Mouse (Mus musculus) embryonic facial prominence, embryonic 14.5 days (tissue): ENCODE data around the gene Zfp442. TPM values are rescaled to one million over a fixed set of nuclear protein-coding genes. Genes with fewer than 3 reads are reported as not detected.
"Not testable (repeated sequence)": the region's sequence is repeated elsewhere in the genome, so short reads cannot be mapped to it uniquely, and the experiment has no call there.

Experiments
- ATAC-seq: fragments of 200-750 bp; cut with Nextera tagmentation; 2 replicates; pipeline ENCODE4 v1.8.0; 2017; ENCODE audit warnings: low read depth, moderate number of reproducible peaks, moderate TSS enrichment
- DNase-seq: peaks from one replicate; pipeline ENCODE4 v3.0.0-alpha.2; 2015; ENCODE audit warnings: low spot score
- H3K27ac ChIP-seq: fragments of 300-500 bp; sonication (generic); replicated peaks from 2 replicates; pipeline ENCODE4 v1.5.1; 2014; ENCODE audit warnings: low read depth, mild to moderate bottlenecking, low read length, moderate library complexity
- H3K27me3 ChIP-seq: fragments of 300-500 bp; sonication (generic); replicated peaks from 2 replicates; pipeline ENCODE4 v1.6.1; 2014; ENCODE audit warnings: low read length; ENCODE audit not compliant: control insufficient read depth, insufficient read depth
- H3K36me3 ChIP-seq: fragments of 300-500 bp; sonication (generic); 2 replicates; pipeline ENCODE4 v1.6.1; 2014; ENCODE audit warnings: low read length, mixed read lengths; ENCODE audit not compliant: control insufficient read depth, insufficient read depth
- H3K4me1 ChIP-seq: fragments of 300-500 bp; sonication (generic); 2 replicates; pipeline ENCODE4 v1.6.1; 2014; ENCODE audit warnings: antibody characterized with exemption, low read length; ENCODE audit not compliant: control insufficient read depth, insufficient read depth
- H3K4me2 ChIP-seq: fragments of 300-500 bp; sonication (generic); 2 replicates; pipeline ENCODE4 v1.6.1; 2014; ENCODE audit warnings: low read depth, mild to moderate bottlenecking, low read length, moderate library complexity, mixed read lengths
- H3K4me3 ChIP-seq: fragments of 300-500 bp; sonication (generic); 2 replicates; pipeline ENCODE4 v1.5.1; 2014; ENCODE audit warnings: low read depth, mild to moderate bottlenecking, low read length
- H3K9ac ChIP-seq: fragments of 300-500 bp; sonication (generic); 2 replicates; pipeline ENCODE4 v1.6.1; 2014; ENCODE audit warnings: low read depth, mild to moderate bottlenecking, low read length, moderate library complexity, mixed read lengths
- H3K9me3 ChIP-seq: fragments of 300-500 bp; sonication (generic); 2 replicates; pipeline ENCODE4 v1.6.1; 2016; ENCODE audit warnings: low read length; ENCODE audit not compliant: control insufficient read depth
- whole genome bisulfite sequencing: fragments of 180-500 bp; shearing (Covaris S2); extraction: QIAGEN DNeasy Blood & Tissue Kit; methylation state at CpG from one replicate; pipeline ENCODE4 v1.1.7; 2014; 5-methylcytosine and 5-hydroxymethylcytosine counted together
- polyA plus RNA-seq: library from polyadenylated mRNA; unstranded; fragments of >200 nt; fragmentation: Nextera tagmentation; extraction: Ambion mirVana; gene quantifications from 2 replicates; pipeline ENCODE4 v1.2.1, GENCODE M21; 2014

Zfp442 gene
- polyA plus RNA-seq = 5.9 and 6.2 TPM in 2 replicates

- ATAC-seq (peak; percentile 100), DNase-seq (peak; percentile 80)
- not testable (repeated sequence) for H3K36me3 ChIP-seq, H3K27me3 ChIP-seq, H3K9me3 ChIP-seq, H3K27ac ChIP-seq, H3K4me1 ChIP-seq
- H3K4me3 ChIP-seq = peak within 1 kb of the TSS; percentile 45
- peak within 1 kb of the TSS; percentile 55 for H3K9ac ChIP-seq
- 0% methylated on average over 15 of the region's 18 CpGs for WGBS
- H3K4me2 ChIP-seq = peak within 1 kb of the TSS; percentile 49
Observed at GRCm38 (mm10) chr2:150451180-150451919, at the start of gene Zfp442. Zfp442 (minus strand) TSS chr2:150451486.

- H3K9ac ChIP-seq, H3K9me3 ChIP-seq, H3K27me3 ChIP-seq, H3K27ac ChIP-seq, ATAC-seq, DNase-seq, H3K36me3 ChIP-seq, H3K4me1 ChIP-seq: not testable (repeated sequence)
- 49% methylated on average over 52 of the region's 60 CpGs for WGBS
- H3K4me2 ChIP-seq = peak overlapping the region; percentile 38
- peak overlapping the region; percentile 15; the same call in 1 of the 2 replicates for H3K4me3 ChIP-seq
Observed at GRCm38 (mm10) chr2:150500124-150500973, 49.1 kb upstream of the Zfp442 start.

- no peak for ATAC-seq
- Histone ChIP-seq H3K4me2 (no peak overlapping the region), H3K36me3 (no peaks in the 10 kb centered on the region), H3K27ac (no peak overlapping the region), H3K27me3 (no peaks in the 10 kb centered on the region), H3K9me3 (no peaks in the 10 kb centered on the region), H3K4me3 (no peak overlapping the region), H3K4me1 (no peaks in the 10 kb centered on the region), H3K9ac (no peak overlapping the region)
- 67% methylated on average over 2 of the region's 2 CpGs for WGBS
- no peak for DNase-seq
Observed at GRCm38 (mm10) chr2:150493031-150493430, 41.7 kb upstream of the Zfp442 start.

- not testable (repeated sequence) for H3K4me2 ChIP-seq, H3K9me3 ChIP-seq, DNase-seq, H3K4me3 ChIP-seq, H3K27me3 ChIP-seq, H3K36me3 ChIP-seq, ATAC-seq, H3K27ac ChIP-seq, H3K9ac ChIP-seq, H3K4me1 ChIP-seq
- 66% methylated on average over 7 of the region's 8 CpGs for WGBS
Observed at GRCm38 (mm10) chr2:150484939-150485778, 33.9 kb upstream of the Zfp442 start, which contains the start of gene Zfp345. Zfp345 (minus strand) TSS chr2:150485091.

GRCm38 (mm10) chr2:150439084-150439483, 12.2 kb downstream of the Zfp442 start:
- DNase-seq, ATAC-seq, H3K4me2 ChIP-seq, H3K27me3 ChIP-seq, H3K9ac ChIP-seq, H3K4me1 ChIP-seq, H3K27ac ChIP-seq, H3K36me3 ChIP-seq, H3K4me3 ChIP-seq: not testable (repeated sequence)
- peaks cover 17% of the 10 kb centered on the region; the same call in 1 of the 2 replicates for H3K9me3 ChIP-seq
- WGBS = 78% methylated on average over 1 of the region's 1 CpGs

GRCm38 (mm10) chr2:150412146-150412545, 39.1 kb downstream of the Zfp442 start:
- H3K9me3 ChIP-seq = peaks cover 33% of the 10 kb centered on the region
- not testable (repeated sequence) for ATAC-seq, H3K4me1 ChIP-seq, H3K27ac ChIP-seq, H3K4me3 ChIP-seq, H3K27me3 ChIP-seq, H3K9ac ChIP-seq, DNase-seq, H3K4me2 ChIP-seq
- WGBS = 86% methylated on average over 17 of the region's 17 CpGs
- H3K36me3 ChIP-seq = peaks cover 18% of the 10 kb centered on the region

GRCm38 (mm10) chr2:150390198-150390597, 61.1 kb downstream of the Zfp442 start:
- no peak overlapping the region for H3K4me3 ChIP-seq
- DNase-seq = no peak
- H3K4me1 ChIP-seq = no peaks in the 10 kb centered on the region
- WGBS = 74% methylated on average over 1 of the region's 1 CpGs
- ATAC-seq = 0 out of 2 replicates have a peak, but pooled peaks have one; percentile 6
- H3K4me2 ChIP-seq = no peak overlapping the region
- no peak overlapping the region for H3K9ac ChIP-seq
- no peaks in the 10 kb centered on the region for H3K36me3 ChIP-seq
- H3K27me3 ChIP-seq = no peaks in the 10 kb centered on the region
- H3K27ac ChIP-seq = no peak overlapping the region
- 0 out of 2 replicates have a peak, but pooled peaks cover 4% of the 10 kb centered on the region for H3K9me3 ChIP-seq

- H3K9me3 ChIP-seq, DNase-seq, H3K4me3 ChIP-seq, H3K4me2 ChIP-seq, H3K27me3 ChIP-seq, H3K27ac ChIP-seq, H3K4me1 ChIP-seq, H3K36me3 ChIP-seq, H3K9ac ChIP-seq, ATAC-seq: not testable (repeated sequence)
- WGBS = 94% methylated on average over 18 of the region's 19 CpGs
Observed at GRCm38 (mm10) chr2:150385553-150386106, 65.7 kb downstream of the Zfp442 start.
